Mouse (Mus musculus) lung, embryonic 15.5 days (tissue): ENCODE results near the gene Syn2. TPM values are rescaled to one million over a fixed set of nuclear protein-coding genes. Genes with fewer than 3 reads are reported as not detected.
"Not testable (repeated sequence)": the region's sequence is repeated elsewhere in the genome, so short reads cannot be mapped to it uniquely, and the experiment has no call there.

Experiments
- ATAC-seq: fragments of 200-750 bp; cut with Nextera tagmentation; 2 replicates; pipeline ENCODE4 v1.8.0; 2017; ENCODE audit warnings: moderate number of reproducible peaks, borderline replicate concordance; ENCODE audit not compliant: low FRiP score, low TSS enrichment; ENCODE audit errors: extremely low read depth
- H3K27ac ChIP-seq: fragments of 300-500 bp; sonication (generic); 2 replicates; pipeline ENCODE4 v1.5.1; 2015; ENCODE audit warnings: moderate library complexity, mild to moderate bottlenecking, inconsistent platforms
- H3K27me3 ChIP-seq: fragments of 300-500 bp; sonication (generic); 2 replicates; pipeline ENCODE4 v1.6.1; 2015; ENCODE audit warnings: inconsistent platforms
- H3K36me3 ChIP-seq: fragments of 300-500 bp; sonication (generic); 2 replicates; pipeline ENCODE4 v1.6.1; 2015; ENCODE audit warnings: inconsistent platforms
- H3K4me1 ChIP-seq: fragments of 300-500 bp; sonication (generic); 2 replicates; pipeline ENCODE4 v1.6.1; 2015; ENCODE audit warnings: inconsistent platforms
- H3K4me2 ChIP-seq: fragments of 300-500 bp; sonication (generic); 2 replicates; pipeline ENCODE4 v1.6.1; 2015; ENCODE audit warnings: inconsistent platforms, mild to moderate bottlenecking, moderate library complexity
- H3K4me3 ChIP-seq: fragments of 300-500 bp; sonication (generic); 2 replicates; pipeline ENCODE4 v1.5.1; 2015; ENCODE audit warnings: mild to moderate bottlenecking, inconsistent platforms
- H3K9ac ChIP-seq: fragments of 300-500 bp; sonication (generic); 2 replicates; pipeline ENCODE4 v1.6.1; 2015; ENCODE audit warnings: inconsistent platforms
- H3K9me3 ChIP-seq: fragments of 300-500 bp; sonication (generic); 2 replicates; pipeline ENCODE4 v1.6.1; 2016; ENCODE audit warnings: inconsistent platforms
- WGBS: fragments of 180-500 bp; shearing (Covaris S2); methylation state at CpG from one replicate; pipeline ENCODE4 v1.1.7; 2015; 5-methylcytosine and 5-hydroxymethylcytosine counted together
- polyA plus RNA-seq: library from polyadenylated mRNA; unstranded; fragments of >200 nt; fragmentation: Nextera tagmentation; extraction: Ambion mirVana; gene quantifications from 2 replicates; pipeline ENCODE4 v1.2.1, GENCODE M21; 2015

Gene Syn2
- polyA plus RNA-seq, 1 experiment from 2014 or later = 2.1 TPM

GRCm38 (mm10) chr6:115230557-115230956 is 95.9 kb downstream of the Syn2 start:
- peaks cover 6% of the 10 kb centered on the region for H3K4me1 ChIP-seq
- no peak overlapping the region for H3K4me3 ChIP-seq
- no peaks in the 10 kb centered on the region for H3K27me3 ChIP-seq
- WGBS = 76% methylated on average over 3 of the region's 3 CpGs
- no peak overlapping the region for H3K27ac ChIP-seq
- H3K9me3 ChIP-seq = no peaks in the 10 kb centered on the region
- H3K9ac ChIP-seq = no peak overlapping the region
- ATAC-seq = no peak
- H3K36me3 ChIP-seq = no peaks in the 10 kb centered on the region
- H3K4me2 ChIP-seq = no peak overlapping the region

DNA sequence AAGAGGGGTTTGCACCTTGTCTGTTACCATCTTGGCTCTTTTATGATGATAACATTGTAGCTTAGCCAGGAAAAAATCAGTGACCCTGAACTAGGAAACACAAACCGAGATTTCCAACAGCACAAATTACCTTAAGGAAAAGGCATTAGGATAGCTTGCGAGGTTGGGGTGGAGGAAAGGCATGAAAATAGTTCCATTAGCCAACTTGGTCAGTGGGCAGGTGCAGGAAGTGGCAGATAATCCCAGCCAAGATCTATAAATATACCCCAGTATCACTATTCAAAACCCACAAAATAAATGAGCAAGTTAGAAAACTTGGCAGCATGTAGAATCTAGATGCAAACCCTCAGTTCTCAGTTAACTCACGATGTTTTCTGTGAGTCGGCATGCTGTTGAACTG is 97.1 kb downstream of the Syn2 start:
- Histone ChIP-seq H3K27me3 (no peaks in the 10 kb centered on the region), H3K27ac (no peak overlapping the region)
- ATAC-seq = no peak

GRCm38 (mm10) chr6:115232562-115232961 is 97.9 kb downstream of the Syn2 start:
- Histone ChIP-seq H3K9ac (no peak overlapping the region), H3K27me3 (no peaks in the 10 kb centered on the region), H3K27ac (no peak overlapping the region), H3K4me3 (no peak overlapping the region), H3K4me2 (no peak overlapping the region), H3K9me3 (no peaks in the 10 kb centered on the region), H3K36me3 (no peaks in the 10 kb centered on the region), H3K4me1 (peaks cover 6% of the 10 kb centered on the region)
- 56% methylated on average over 1 of the region's 1 CpGs for WGBS
- no peak for ATAC-seq

More for the DNA sequence above, 97.1 kb downstream of the Syn2 start:
- Histone ChIP-seq H3K4me3 (no peak overlapping the region), H3K9ac (no peak overlapping the region), H3K36me3 (no peaks in the 10 kb centered on the region), H3K4me2 (no peak overlapping the region), H3K9me3 (no peaks in the 10 kb centered on the region), H3K4me1 (peaks cover 6% of the 10 kb centered on the region)
- WGBS = 49% methylated on average over 4 of the region's 4 CpGs

DNA sequence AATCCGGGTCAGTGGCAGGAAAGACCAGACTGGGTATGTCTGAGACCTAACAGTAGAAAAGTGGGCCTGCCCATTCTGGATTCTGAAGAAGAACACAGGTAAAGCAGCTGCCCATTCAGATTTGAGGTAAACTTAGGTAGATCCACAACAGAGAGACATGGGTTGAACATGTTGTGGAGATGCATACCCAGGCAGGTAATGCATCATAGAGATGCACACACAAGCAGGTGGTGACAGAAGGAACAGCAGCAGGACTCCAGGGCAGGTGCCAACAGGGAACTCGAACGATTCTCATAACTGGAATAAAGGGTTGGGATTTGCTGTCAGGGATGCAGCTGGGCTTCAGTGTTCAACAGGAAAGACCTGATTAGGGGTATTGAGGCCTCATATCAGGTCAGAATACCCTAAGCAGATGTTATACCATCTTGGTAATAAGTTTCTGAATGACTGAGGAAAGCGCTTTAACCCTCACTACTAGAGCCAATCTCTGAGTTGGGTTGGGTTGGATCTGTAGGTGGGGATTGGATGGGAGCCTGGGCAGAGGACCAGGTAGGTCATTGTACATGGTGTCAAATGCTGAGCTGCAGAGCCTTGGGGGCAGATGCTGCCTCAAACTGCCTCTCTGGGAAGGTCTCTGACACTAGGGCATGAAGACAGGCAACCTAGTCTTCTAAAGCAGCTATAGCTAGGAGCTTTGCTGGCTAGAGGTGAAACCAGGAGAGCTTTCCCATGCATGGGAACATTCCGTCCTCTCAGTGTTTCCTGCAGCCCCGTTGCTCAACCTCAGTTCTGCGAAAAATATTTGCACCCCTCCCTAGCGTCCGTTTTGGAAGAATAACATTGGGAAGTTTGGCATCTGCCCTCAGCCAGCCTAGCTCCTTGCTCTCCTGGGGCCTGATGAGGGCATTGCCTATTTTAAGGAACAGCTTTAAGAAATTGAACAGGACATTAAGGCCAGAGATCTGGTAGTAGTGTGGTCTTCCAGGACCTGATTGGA is 103.6 kb downstream of the Syn2 start:
- 81% methylated on average over 9 of the region's 9 CpGs for WGBS
- ATAC-seq = no peak

DNA sequence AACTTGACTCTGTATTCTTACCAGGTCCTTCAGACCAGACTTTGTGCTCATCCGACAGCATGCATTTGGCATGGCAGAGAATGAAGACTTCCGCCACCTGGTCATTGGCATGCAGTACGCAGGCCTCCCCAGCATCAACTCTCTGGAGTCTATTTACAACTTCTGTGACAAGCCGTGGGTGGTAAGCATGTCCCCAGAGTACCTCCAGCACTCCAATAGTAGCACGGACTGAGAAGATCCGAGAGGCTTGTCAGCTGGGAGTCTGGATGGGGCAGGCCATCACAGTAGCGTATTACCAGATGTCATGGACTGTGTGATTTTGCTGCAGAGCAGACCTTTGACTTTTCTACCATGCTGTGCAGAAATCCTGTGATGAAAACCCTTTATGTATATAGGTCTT is 104.6 kb downstream of the Syn2 start:
- no peak overlapping the region for H3K9ac ChIP-seq
- no peaks in the 10 kb centered on the region for H3K27me3 ChIP-seq
- no peaks in the 10 kb centered on the region for H3K9me3 ChIP-seq
- H3K4me2 ChIP-seq = no peak overlapping the region
- no peak overlapping the region for H3K4me3 ChIP-seq
- H3K4me1 ChIP-seq = peaks cover 10% of the 10 kb centered on the region; the same call in 1 of the 2 replicates
- 79% methylated on average over 7 of the region's 7 CpGs for WGBS
- no peak for ATAC-seq
- H3K36me3 ChIP-seq = no peaks in the 10 kb centered on the region
- H3K27ac ChIP-seq = no peak overlapping the region

More for the DNA sequence above, 103.6 kb downstream of the Syn2 start:
- Histone ChIP-seq H3K9ac (no peak overlapping the region), H3K27ac (no peak overlapping the region), H3K4me2 (no peak overlapping the region), H3K27me3 (no peaks in the 10 kb centered on the region), H3K4me1 (peaks cover 10% of the 10 kb centered on the region; the same call in 1 of the 2 replicates), H3K9me3 (no peaks in the 10 kb centered on the region), H3K4me3 (no peak overlapping the region), H3K36me3 (no peaks in the 10 kb centered on the region)

DNA sequence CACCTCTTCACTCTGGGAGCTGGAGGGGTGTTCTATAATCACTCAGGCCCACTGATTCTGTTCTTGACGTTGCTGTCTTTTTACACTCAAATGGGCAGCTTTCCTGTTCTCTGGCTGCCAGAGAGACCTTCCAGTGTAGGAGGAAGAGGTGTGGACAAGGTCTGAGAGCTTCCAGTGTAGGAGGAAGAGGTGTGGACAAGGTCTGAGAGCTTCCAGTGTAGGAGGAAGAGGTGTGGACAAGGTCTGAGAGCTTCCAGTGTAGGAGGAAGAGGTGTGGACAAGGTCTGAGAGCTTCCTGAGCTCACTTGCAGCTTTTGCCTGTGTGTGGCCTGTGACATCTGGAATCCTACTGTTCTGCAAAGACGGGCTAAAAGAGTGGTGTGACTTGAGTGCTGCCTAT is 105.7 kb downstream of the Syn2 start:
- H3K4me2 ChIP-seq, H3K9me3 ChIP-seq, H3K9ac ChIP-seq, H3K36me3 ChIP-seq, H3K27ac ChIP-seq, H3K27me3 ChIP-seq, H3K4me3 ChIP-seq, ATAC-seq: not testable (repeated sequence)
- 34% methylated on average over 2 of the region's 2 CpGs for WGBS
- H3K4me1 ChIP-seq = peaks cover 10% of the 10 kb centered on the region; the same call in 1 of the 2 replicates

- ATAC-seq = peak; percentile 73; the same call in 1 of the 2 replicates
- 29% methylated on average over 3 of the region's 3 CpGs for WGBS
- no peaks in the 10 kb centered on the region for H3K9me3 ChIP-seq
- H3K4me1 ChIP-seq = peaks cover 10% of the 10 kb centered on the region; the same call in 1 of the 2 replicates
- H3K4me3 ChIP-seq = no peak overlapping the region
- no peaks in the 10 kb centered on the region for H3K27me3 ChIP-seq
- H3K9ac ChIP-seq = no peak overlapping the region
- no peak overlapping the region for H3K4me2 ChIP-seq
- H3K36me3 ChIP-seq = no peaks in the 10 kb centered on the region
- 0 out of 2 replicates have a peak overlapping the region, but pooled peaks have one; percentile 6 for H3K27ac ChIP-seq
Observed at GRCm38 (mm10) chr6:115241131-115241699, 106.5 kb downstream of the Syn2 start.

- WGBS = 68% methylated on average over 3 of the region's 3 CpGs
- ATAC-seq = no peak
- Histone ChIP-seq H3K4me3 (no peak overlapping the region), H3K27me3 (no peaks in the 10 kb centered on the region), H3K4me1 (peaks cover 10% of the 10 kb centered on the region; the same call in 1 of the 2 replicates), H3K36me3 (no peaks in the 10 kb centered on the region), H3K9me3 (no peaks in the 10 kb centered on the region), H3K4me2 (no peak overlapping the region), H3K9ac (no peak overlapping the region), H3K27ac (no peak overlapping the region)
Observed at GRCm38 (mm10) chr6:115241939-115242338, 107.2 kb downstream of the Syn2 start.

- H3K4me1 ChIP-seq = peaks cover 10% of the 10 kb centered on the region; the same call in 1 of the 2 replicates
- H3K4me2 ChIP-seq = no peak overlapping the region
- H3K4me3 ChIP-seq = no peak overlapping the region
- ATAC-seq = no peak
- 75% methylated on average over 2 of the region's 2 CpGs for WGBS
- no peak overlapping the region for H3K9ac ChIP-seq
- H3K27me3 ChIP-seq = no peaks in the 10 kb centered on the region
- no peak overlapping the region for H3K27ac ChIP-seq
- no peaks in the 10 kb centered on the region for H3K36me3 ChIP-seq
- H3K9me3 ChIP-seq = no peaks in the 10 kb centered on the region
Observed at GRCm38 (mm10) chr6:115244222-115244621, 109.5 kb downstream of the Syn2 start.

DNA sequence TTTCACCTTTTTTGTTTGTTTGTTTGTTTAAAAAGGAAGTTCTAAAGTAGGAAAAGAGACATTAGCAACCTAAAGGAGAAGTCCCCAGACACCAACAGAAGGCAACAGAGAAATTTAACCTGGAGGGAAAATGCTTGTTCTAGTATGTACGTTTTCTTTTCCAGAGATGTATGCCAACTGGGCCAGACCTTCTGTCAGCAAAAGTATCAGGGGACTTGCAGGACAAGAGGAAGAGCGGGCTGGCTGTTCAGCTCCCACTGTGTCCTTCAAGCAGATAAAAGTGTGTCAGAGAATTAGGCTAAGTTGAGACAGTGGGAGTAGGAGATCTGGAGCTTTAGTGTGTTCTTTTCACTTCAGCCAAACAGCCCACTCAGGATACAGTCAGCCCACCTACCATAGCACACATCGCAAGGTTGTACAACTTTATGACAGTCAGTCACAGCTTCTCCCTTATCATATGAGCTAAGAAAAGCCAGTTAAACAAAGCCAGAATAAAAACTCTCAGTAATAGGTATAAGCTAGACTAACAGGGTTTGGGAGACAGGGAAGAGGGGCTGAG is 110.9 kb downstream of the Syn2 start:
- H3K4me3 ChIP-seq = no peak overlapping the region
- peaks cover 10% of the 10 kb centered on the region; the same call in 1 of the 2 replicates for H3K4me1 ChIP-seq
- H3K9me3 ChIP-seq = no peaks in the 10 kb centered on the region
- H3K4me2 ChIP-seq = no peak overlapping the region
- no peak overlapping the region for H3K27ac ChIP-seq
- H3K36me3 ChIP-seq = no peaks in the 10 kb centered on the region
- ATAC-seq = no peak
- H3K9ac ChIP-seq = no peak overlapping the region
- WGBS = 81% methylated on average over 3 of the region's 3 CpGs
- no peaks in the 10 kb centered on the region for H3K27me3 ChIP-seq

GRCm38 (mm10) chr6:115251531-115251985 is 116.9 kb downstream of the Syn2 start:
- H3K27me3 ChIP-seq = no peaks in the 10 kb centered on the region
- no peak overlapping the region for H3K27ac ChIP-seq
- peak overlapping the region; percentile 22; the same call in 1 of the 2 replicates for H3K9ac ChIP-seq
- H3K4me2 ChIP-seq = peak overlapping the region; percentile 59
- H3K9me3 ChIP-seq = no peaks in the 10 kb centered on the region
- WGBS = 7% methylated on average over 13 of the region's 13 CpGs
- peaks cover 14% of the 10 kb centered on the region for H3K4me1 ChIP-seq
- H3K36me3 ChIP-seq = no peaks in the 10 kb centered on the region
- peak; percentile 14; the same call in 1 of the 2 replicates for ATAC-seq
- peak overlapping the region; percentile 8; the same call in 1 of the 2 replicates for H3K4me3 ChIP-seq
